ENCODE assay signal across 17 mouse cellular contexts in genomic region chr7:84137779-84138178, GRCm38 (mm10). TPM values are rescaled to one million over a fixed set of nuclear protein-coding genes. Genes with fewer than 3 reads are reported as not detected.
DNase-seq lines count a peak whose midpoint lies in the region; ATAC-seq and TF ChIP-seq lines count a peak whose summit lies in the region.
"Had no signal": no experiment of that assay in that cellular context is flagged by ENCODE, and none has a peak within 500 bp of the region (broad histone marks: within the 10 kb centered on the region; RNA-seq: fewer than 3 reads in every experiment).

No protein-coding gene starts in this region.

- H3K27me3 ChIP-seq in heart, postnatal 0 days (ENCODE audit: control insufficient read depth, insufficient read depth, low read length): no peaks in the 10 kb centered on the region
- no peaks in the 10 kb centered on the region for H3K27me3 ChIP-seq in heart, embryonic 10.5 days (ENCODE audit: insufficient read depth, poor library complexity, severe bottlenecking)
- H3K27me3 ChIP-seq: embryonic facial prominence, embryonic 12.5 days; limb, embryonic 15.5 days; lung, embryonic 15.5 days had no signal

- TF ChIP-seq EP300 in heart, postnatal 0 days (IDR thresholded peaks at IDR 0.05; ENCODE audit: low read depth): no peak

- 54% methylated on average over 3 of the region's 3 CpGs for WGBS in heart, postnatal 0 days
- 89% methylated on average over 3 of the region's 3 CpGs for WGBS in heart, embryonic 10.5 days

- no peak overlapping the region for H3K27ac ChIP-seq in heart, postnatal 0 days (ENCODE audit: low read depth)
- H3K27ac ChIP-seq in heart, embryonic 10.5 days: no peak overlapping the region
- H3K27ac ChIP-seq: limb, embryonic 15.5 days had no signal

- no peak overlapping the region for H3K4me2 ChIP-seq in heart, postnatal 0 days (ENCODE audit: low read depth, low read length)
- H3K4me2 ChIP-seq: embryonic facial prominence, embryonic 12.5 days; limb, embryonic 15.5 days; lung, embryonic 15.5 days had no signal

- intact Hi-C loops in left cerebral cortex, postnatal 14 days (cut with DNase I): no loop called here
- intact Hi-C loops in left cerebral cortex, postnatal 10 days (cut with DNase I): no loop called here
- intact Hi-C loops in left cerebral cortex, postnatal 25 days (cut with DNase I): no loop called here

- DNase-seq in heart, postnatal 0 days (ENCODE audit: low spot score): peak; percentile 4
- DNase-seq in heart, embryonic 10.5 days (ENCODE audit: low spot score): no peak
- DNase-seq in left cerebral cortex, postnatal 14 days (ENCODE audit: low spot score in 2 of 2): peak; percentile 36 to 50
- DNase-seq in left cerebral cortex, postnatal 10 days (ENCODE audit: extremely low spot score in 1 of 2, low spot score in 2 of 2): no peak
- DNase-seq in brain, adult 2 months (ENCODE audit: low read depth, low spot score): peak; percentile 73
- DNase-seq in left cerebral cortex, postnatal 25 days (ENCODE audit: low spot score in 2 of 2): peak; percentile 40 to 74
- DNase-seq in gastrocnemius, postnatal 10 days: no peak
- no peak for DNase-seq in adrenal gland, adult 18-20 months (ENCODE audit: low spot score in 2 of 2)
- DNase-seq: cerebellum, adult 9-11 months; heart, adult 18-20 months; kidney, postnatal 4 days had no signal

- no peak overlapping the region for H3K9ac ChIP-seq in heart, postnatal 0 days (replicated peaks; ENCODE audit: low read depth, low read length)
- H3K9ac ChIP-seq: embryonic facial prominence, embryonic 12.5 days; limb, embryonic 15.5 days; lung, embryonic 15.5 days had no signal

- H3K9me3 ChIP-seq in heart, postnatal 0 days (replicated peaks; ENCODE audit: control insufficient read depth, low read length): no peaks in the 10 kb centered on the region
- H3K9me3 ChIP-seq in heart, embryonic 10.5 days: no peaks in the 10 kb centered on the region
- H3K9me3 ChIP-seq: embryonic facial prominence, embryonic 12.5 days; limb, embryonic 15.5 days; lung, embryonic 15.5 days had no signal

- H3K4me1 ChIP-seq in heart, postnatal 0 days (ENCODE audit: control insufficient read depth, insufficient read depth): peaks cover 84% of the 10 kb centered on the region
- H3K4me1 ChIP-seq in heart, embryonic 10.5 days: peaks cover 66% of the 10 kb centered on the region

- TF ChIP-seq CTCF in heart, postnatal 0 days (IDR thresholded peaks at IDR 0.05; ENCODE audit: low read depth): no peak

- no peak overlapping the region for H3K4me3 ChIP-seq in heart, postnatal 0 days (ENCODE audit: low read depth, low read length)
- no peak overlapping the region for H3K4me3 ChIP-seq in heart, embryonic 10.5 days
- H3K4me3 ChIP-seq: embryonic facial prominence, embryonic 12.5 days; limb, embryonic 15.5 days; lung, embryonic 15.5 days had no signal

- H3K36me3 ChIP-seq in heart, postnatal 0 days (replicated peaks; ENCODE audit: control insufficient read depth, insufficient read depth, low read length): no peaks in the 10 kb centered on the region
- H3K36me3 ChIP-seq in heart, embryonic 10.5 days: no peaks in the 10 kb centered on the region
- H3K36me3 ChIP-seq: embryonic facial prominence, embryonic 12.5 days; limb, embryonic 15.5 days; lung, embryonic 15.5 days had no signal

- ATAC-seq in heart, postnatal 0 days (ENCODE audit: insufficient read depth, low read depth): no peak
- ATAC-seq: activated CD4-positive, CD25-positive, alpha-beta regulatory T cell, adult 4 months; intestine, postnatal 0 days had no signal

RNA-seq across cellular contexts. Expression of gene Abhd17c, which starts 13.9 kb away (rescaled TPM):
- total RNA-seq in heart, postnatal 0 days (2014; rRNA removed; ENCODE audit: low replicate concordance): 76.1 and 99.8 TPM in 2 replicates
- polyA plus RNA-seq in heart, postnatal 0 days (2015; fragmentation: Nextera tagmentation; extraction: Ambion mirVana): 42.6 and 45.3 TPM in 2 replicates
- 27.7 and 39.4 TPM in 2 replicates for polyA plus RNA-seq in heart, embryonic 10.5 days (2016; fragmentation: Nextera tagmentation; extraction: Ambion mirVana)
- 10 to 100 TPM; 47.6 to 48.1 TPM for total RNA-seq in left cerebral cortex, postnatal 14 days (2021)
- total RNA-seq in left cerebral cortex, postnatal 10 days (2021): 10 to 100 TPM; 63.6 to 67.8 TPM
- 10 to 100 TPM; 36.9 to 37.9 TPM for total RNA-seq in left cerebral cortex, postnatal 25 days (2021)
- 10 to 100 TPM in 1 of 2 experiments, 1 to 10 TPM in 1; 7.5 to 10.5 TPM for total RNA-seq in gastrocnemius, postnatal 10 days (2021)
- 10 to 100 TPM; 26.7 to 29.9 TPM for total RNA-seq in adrenal gland, adult 18-20 months (2021)

RNA-seq across cellular contexts. Expression of gene Cemip, which starts 51.5 kb away (rescaled TPM):
- 1.4 and 2.9 TPM in 2 replicates for total RNA-seq in heart, postnatal 0 days (2014; rRNA removed; ENCODE audit: low replicate concordance)
- polyA plus RNA-seq in heart, postnatal 0 days (2015; fragmentation: Nextera tagmentation; extraction: Ambion mirVana): 0.23 and 0.37 TPM in 2 replicates
- polyA plus RNA-seq in heart, embryonic 10.5 days (2016; fragmentation: Nextera tagmentation; extraction: Ambion mirVana): 0.41 and 0.70 TPM in 2 replicates
- total RNA-seq in left cerebral cortex, postnatal 14 days (2021): 10 to 100 TPM; 39.7 to 44.4 TPM
- total RNA-seq in left cerebral cortex, postnatal 10 days (2021): 10 to 100 TPM; 29.6 to 32.6 TPM
- 10 to 100 TPM; 16.9 to 21.5 TPM for total RNA-seq in left cerebral cortex, postnatal 25 days (2021)
- total RNA-seq in gastrocnemius, postnatal 10 days (2021): 1 to 10 TPM in 1 of 2 experiments, under 1 TPM in 1; 0.31 to 2.6 TPM
- 1 to 10 TPM in 1 of 2 experiments, under 1 TPM in 1; 0.93 to 1.2 TPM for total RNA-seq in adrenal gland, adult 18-20 months (2021)
- total RNA-seq: neutrophil, adult 5-6 weeks had no signal

Comparison
In these comparisons a context has a peak if more than half of its experiments do, and no peak if none do; other contexts are left out.
1. DNase-seq: peak in heart, postnatal 0 days (single experiment), left cerebral cortex, postnatal 14 days (2 of 2), brain, adult 2 months (single experiment) and left cerebral cortex, postnatal 25 days (2 of 2); none in heart, embryonic 10.5 days (single experiment), left cerebral cortex, postnatal 10 days (0 of 2), gastrocnemius, postnatal 10 days (single experiment) and adrenal gland, adult 18-20 months (0 of 2).